Mouse (Mus musculus) heart, embryonic 14.5 days (tissue): ENCODE measurements at regions not wholly inside any gene's neighbourhood (a gene's known extent, or its start where the extent isn't known, plus 50 kb on each side); places are given as distances from the start of the nearest gene placed in this dataset.

Source experiments
- ATAC-seq: fragments of 200-750 bp; cut with Nextera tagmentation; 2 replicates; pipeline ENCODE4 v1.8.0; 2017; ENCODE audit warnings: low read depth, moderate TSS enrichment; ENCODE audit not compliant: insufficient number of reproducible peaks, insufficient read depth, low FRiP score
- H3K27ac ChIP-seq, 2 experiments: fragments of 200-500 bp in 1 of 2; fragments of 300-500 bp in 1 of 2; sonication (generic) in 1 of 2; replicated peaks in 1 of 2; 2 replicates each; pipeline ENCODE4 v1.5.1; 2012 to 2014; ENCODE audit warnings: low read depth in 2 of 2, low read length in 2 of 2, control low read depth in 1 of 2, mild to moderate bottlenecking in 1 of 2, mixed read lengths in 1 of 2; ENCODE audit not compliant: control insufficient read depth in 1 of 2, insufficient read depth in 1 of 2
- H3K27me3 ChIP-seq: fragments of 300-500 bp; sonication (generic); 2 replicates; pipeline ENCODE4 v1.6.1; 2014; ENCODE audit warnings: mild to moderate bottlenecking, low read length, control low read depth; ENCODE audit not compliant: control insufficient read depth, insufficient read depth
- H3K36me3 ChIP-seq: fragments of 300-500 bp; sonication (generic); 2 replicates; pipeline ENCODE4 v1.6.1; 2014; ENCODE audit warnings: mild to moderate bottlenecking, control low read depth, low read length, mixed read lengths; ENCODE audit not compliant: control insufficient read depth, insufficient read depth
- H3K4me1 ChIP-seq, 2 experiments: fragments of 200-500 bp in 1 of 2; fragments of 300-500 bp in 1 of 2; sonication (generic) in 1 of 2; 2 replicates each; pipeline ENCODE4 v1.6.1; 2012 to 2014; ENCODE audit warnings: low read length in 2 of 2, control low read depth in 1 of 2, mixed read lengths in 1 of 2; ENCODE audit not compliant: control insufficient read depth in 2 of 2, insufficient read depth in 2 of 2
- H3K4me2 ChIP-seq: fragments of 300-500 bp; sonication (generic); 2 replicates; pipeline ENCODE4 v1.6.1; 2014; ENCODE audit warnings: mild to moderate bottlenecking, low read length
- H3K4me3 ChIP-seq, 2 experiments: fragments of 200-500 bp in 1 of 2; fragments of 300-500 bp in 1 of 2; sonication (generic) in 1 of 2; 2 replicates each; pipeline ENCODE4 v1.5.1; 2012 to 2014; ENCODE audit warnings: low read length in 2 of 2, mild to moderate bottlenecking in 2 of 2, control low read depth in 1 of 2, low read depth in 1 of 2, moderate library complexity in 1 of 2; ENCODE audit not compliant: control insufficient read depth in 1 of 2, insufficient read depth in 1 of 2
- H3K9ac ChIP-seq: fragments of 300-500 bp; sonication (generic); 2 replicates; pipeline ENCODE4 v1.6.1; 2014; ENCODE audit warnings: mild to moderate bottlenecking, low read length
- H3K9me3 ChIP-seq: fragments of 300-500 bp; sonication (generic); 2 replicates; pipeline ENCODE4 v1.6.1; 2016; ENCODE audit warnings: low read length, control low read depth; ENCODE audit not compliant: control insufficient read depth
- WGBS: fragments of 180-500 bp; shearing (Covaris S2); extraction: QIAGEN DNeasy Blood & Tissue Kit; methylation state at CpG from one replicate; pipeline ENCODE4 v1.1.7; 2014; 5-methylcytosine and 5-hydroxymethylcytosine counted together

DNA sequence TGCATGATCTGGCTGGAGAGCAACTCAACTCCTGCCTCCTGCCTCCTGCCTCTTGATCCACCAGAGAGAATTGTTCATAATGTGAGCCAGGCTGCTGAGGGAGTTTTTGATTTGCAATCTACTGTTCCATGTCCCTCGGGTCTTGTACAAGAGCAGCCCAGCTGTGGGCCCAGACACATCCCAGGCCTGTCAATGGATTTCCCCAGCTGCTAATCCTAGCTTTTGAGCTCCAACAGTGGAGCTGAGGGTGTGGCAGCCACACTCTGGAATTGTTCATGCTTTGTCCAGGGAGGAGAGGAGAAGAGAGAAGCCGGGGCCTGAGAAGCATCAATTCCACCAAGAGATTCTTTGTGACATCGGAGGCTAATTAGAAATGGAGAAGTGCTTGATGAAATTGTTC is 587.9 kb upstream of the Clint1 start:
- Histone ChIP-seq H3K4me1 (peaks cover 0 to 4% of the 10 kb centered on the region in 2 experiments; a peak in 1 of 4 replicates), H3K9ac (no peak overlapping the region), H3K36me3 (no peaks in the 10 kb centered on the region), H3K9me3 (no peaks in the 10 kb centered on the region), H3K4me2 (no peak overlapping the region), H3K4me3 (no peak overlapping the region), H3K27ac (no peak overlapping the region), H3K27me3 (no peaks in the 10 kb centered on the region)
- WGBS: 64% methylated on average over 3 of the region's 3 CpGs
- no peak for ATAC-seq

DNA sequence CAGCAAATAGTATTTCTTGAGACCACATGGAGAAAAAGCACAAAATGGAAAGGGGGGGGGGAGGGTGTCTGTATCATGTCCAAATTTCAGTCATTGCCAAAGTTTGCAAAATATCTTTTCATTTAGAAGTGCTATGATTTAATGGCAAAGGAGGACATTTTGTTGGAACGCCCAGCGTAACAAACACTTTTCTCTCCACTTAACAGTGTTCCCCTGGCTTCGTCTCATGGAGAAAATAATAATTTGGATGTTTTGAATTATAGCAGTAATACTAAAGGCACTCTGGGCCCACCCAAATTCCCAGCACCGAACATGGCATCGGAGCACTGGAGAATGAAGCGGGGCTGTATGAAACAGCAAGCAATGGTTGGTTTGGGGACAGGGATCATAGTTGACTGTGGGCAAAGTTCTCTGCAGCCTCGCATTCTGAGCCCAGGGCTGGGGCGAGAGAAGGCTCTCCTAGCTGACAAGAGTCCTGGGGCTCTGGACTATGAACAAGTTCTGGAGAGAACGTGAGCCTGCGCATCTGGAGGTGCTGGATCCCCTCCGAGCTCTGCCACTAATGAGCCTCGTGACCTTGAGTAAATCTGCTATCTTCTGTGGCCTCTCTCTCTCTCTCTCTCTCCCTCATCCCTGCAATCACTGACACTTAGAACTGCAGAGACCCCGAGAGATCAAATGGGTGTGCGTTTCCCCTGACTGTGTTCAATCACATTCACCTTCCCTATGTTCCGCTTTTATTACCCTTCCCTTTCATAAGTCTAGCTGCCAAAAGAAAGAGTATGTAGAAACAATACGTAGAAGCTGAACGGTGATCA is 586.5 kb upstream of the Clint1 start:
- Histone ChIP-seq H3K9ac (no peak overlapping the region), H3K27ac (0 out of 4 replicates have a peak overlapping the region, but pooled peaks of 1 of the 2 experiments have one; percentile 1), H3K27me3 (no peaks in the 10 kb centered on the region), H3K4me3 (no peak overlapping the region), H3K9me3 (no peaks in the 10 kb centered on the region), H3K4me1 (peaks cover 0 to 4% of the 10 kb centered on the region in 2 experiments; a peak in 1 of 4 replicates), H3K4me2 (no peak overlapping the region), H3K36me3 (no peaks in the 10 kb centered on the region)
- ATAC-seq: no peak
- WGBS: 73% methylated on average over 17 of the region's 17 CpGs

DNA sequence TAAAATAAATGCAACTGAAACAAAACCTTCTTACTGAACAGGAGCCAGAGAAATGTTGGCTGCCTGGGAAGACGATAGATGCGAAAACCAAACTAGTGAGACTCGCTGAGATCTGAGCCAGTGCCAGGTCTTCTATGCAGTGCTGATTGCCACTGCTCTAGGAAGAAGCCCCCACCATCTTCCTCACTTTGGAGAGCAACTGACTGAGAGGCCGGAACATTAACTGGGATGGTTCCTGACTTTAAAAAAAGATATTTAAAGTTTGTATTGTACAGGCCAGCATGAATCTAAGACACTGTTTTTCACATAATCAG is 585.9 kb upstream of the Clint1 start:
- ATAC-seq: no peak
- Histone ChIP-seq H3K9me3 (no peaks in the 10 kb centered on the region), H3K4me2 (no peak overlapping the region), H3K27me3 (no peaks in the 10 kb centered on the region), H3K27ac (0 out of 4 replicates have a peak overlapping the region, but pooled peaks of 1 of the 2 experiments have one; percentile 1), H3K4me3 (no peak overlapping the region), H3K4me1 (peaks cover 0 to 4% of the 10 kb centered on the region in 2 experiments; a peak in 1 of 4 replicates), H3K36me3 (no peaks in the 10 kb centered on the region), H3K9ac (no peak overlapping the region)
- WGBS: 69% methylated on average over 4 of the region's 4 CpGs

DNA sequence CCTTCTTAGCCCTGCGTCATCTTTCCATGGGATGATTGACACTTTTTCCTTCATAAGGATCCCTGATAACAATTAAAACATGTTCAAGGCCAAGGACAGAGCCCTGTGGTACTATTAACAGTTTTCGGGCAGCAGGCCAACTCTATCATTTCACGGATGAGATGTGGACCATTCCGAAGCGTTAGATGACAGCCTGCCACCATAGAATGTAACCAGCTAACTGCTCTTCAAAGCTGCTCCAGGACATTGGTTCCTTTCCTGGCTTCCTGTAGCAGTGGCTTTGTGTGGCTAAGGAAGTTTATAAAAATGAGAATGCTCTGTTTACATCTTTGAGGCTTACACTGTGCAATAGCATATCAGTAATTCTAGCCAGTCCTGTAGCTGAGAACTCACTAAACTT is 582.6 kb upstream of the Clint1 start:
- H3K4me3 ChIP-seq: no peak overlapping the region
- no peak overlapping the region for H3K4me2 ChIP-seq
- no peak overlapping the region for H3K9ac ChIP-seq
- H3K9me3 ChIP-seq: no peaks in the 10 kb centered on the region
- H3K36me3 ChIP-seq: no peaks in the 10 kb centered on the region
- H3K27me3 ChIP-seq: no peaks in the 10 kb centered on the region
- H3K4me1 ChIP-seq: peaks cover 0 to 4% of the 10 kb centered on the region in 2 experiments; a peak in 1 of 4 replicates
- no peak overlapping the region for H3K27ac ChIP-seq
- WGBS: 28% methylated on average over 5 of the region's 5 CpGs
- ATAC-seq: no peak

DNA sequence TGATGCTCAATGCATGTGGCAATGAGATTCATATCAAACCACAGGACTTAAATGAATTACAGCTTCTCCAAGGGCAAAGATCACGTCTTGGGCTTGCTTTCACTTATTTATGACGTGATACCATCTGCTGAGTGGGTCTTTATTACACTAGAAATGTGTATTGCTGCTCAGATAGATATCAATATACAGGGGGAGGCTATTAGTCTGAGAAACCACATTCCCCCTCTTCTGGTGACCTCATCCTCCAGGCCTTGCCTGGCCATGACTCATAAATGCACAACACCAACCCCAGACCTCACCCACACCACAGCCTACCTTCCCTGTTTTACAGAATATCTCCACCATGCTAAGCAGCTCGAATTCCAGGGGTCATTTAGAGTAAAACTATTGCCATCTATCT is 580.6 kb upstream of the Clint1 start:
- H3K4me2 ChIP-seq: no peak overlapping the region
- H3K27me3 ChIP-seq: no peaks in the 10 kb centered on the region
- H3K9me3 ChIP-seq: no peaks in the 10 kb centered on the region
- 55% methylated on average over 3 of the region's 3 CpGs for WGBS
- no peak for ATAC-seq
- H3K4me1 ChIP-seq: no peaks in the 10 kb centered on the region; a peak in 1 of 4 replicates
- no peaks in the 10 kb centered on the region for H3K36me3 ChIP-seq
- no peak overlapping the region for H3K9ac ChIP-seq
- no peak overlapping the region for H3K27ac ChIP-seq
- no peak overlapping the region for H3K4me3 ChIP-seq

DNA sequence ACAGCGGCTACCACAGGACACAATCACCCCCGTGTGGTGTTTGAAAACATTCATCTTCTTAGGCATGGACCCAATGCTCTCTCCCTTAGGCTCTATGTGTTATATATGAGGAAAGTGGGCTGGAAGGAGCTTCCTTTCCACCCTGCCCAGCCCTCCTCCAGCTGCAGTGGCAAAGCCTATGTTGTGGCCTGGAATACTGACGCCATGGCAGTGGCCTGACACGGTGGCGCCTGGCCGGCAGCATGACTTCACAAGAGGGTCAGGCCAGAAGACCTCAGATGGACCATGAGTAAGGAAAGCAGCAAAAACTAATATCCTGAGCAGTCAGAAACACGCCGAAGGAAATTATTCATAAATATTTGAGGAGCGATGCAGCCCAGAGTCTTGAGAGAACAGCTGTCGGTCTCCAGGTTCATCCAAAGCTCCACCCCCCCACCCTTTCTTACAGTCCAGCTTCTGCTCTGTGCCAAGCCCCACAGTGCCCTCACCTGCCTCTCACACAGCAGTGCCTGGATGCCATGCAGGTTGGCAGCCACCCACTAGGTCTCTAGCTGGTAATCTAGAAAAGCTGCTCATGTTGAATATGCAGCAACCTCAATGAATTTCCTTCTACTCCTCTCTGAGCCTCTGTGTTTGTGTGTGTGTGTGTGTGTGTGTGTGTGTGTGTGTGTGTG is 577.3 kb upstream of the Clint1 start:
- H3K4me1 ChIP-seq: no peaks in the 10 kb centered on the region; a peak in 1 of 4 replicates
- no peak overlapping the region for H3K4me2 ChIP-seq
- no peaks in the 10 kb centered on the region for H3K27me3 ChIP-seq
- H3K9me3 ChIP-seq: no peaks in the 10 kb centered on the region
- no peak overlapping the region for H3K4me3 ChIP-seq
- 81% methylated on average over 10 of the region's 10 CpGs for WGBS
- no peak overlapping the region; a peak in 2 of 4 replicates for H3K27ac ChIP-seq
- ATAC-seq: no peak
- H3K36me3 ChIP-seq: no peaks in the 10 kb centered on the region
- no peak overlapping the region for H3K9ac ChIP-seq

DNA sequence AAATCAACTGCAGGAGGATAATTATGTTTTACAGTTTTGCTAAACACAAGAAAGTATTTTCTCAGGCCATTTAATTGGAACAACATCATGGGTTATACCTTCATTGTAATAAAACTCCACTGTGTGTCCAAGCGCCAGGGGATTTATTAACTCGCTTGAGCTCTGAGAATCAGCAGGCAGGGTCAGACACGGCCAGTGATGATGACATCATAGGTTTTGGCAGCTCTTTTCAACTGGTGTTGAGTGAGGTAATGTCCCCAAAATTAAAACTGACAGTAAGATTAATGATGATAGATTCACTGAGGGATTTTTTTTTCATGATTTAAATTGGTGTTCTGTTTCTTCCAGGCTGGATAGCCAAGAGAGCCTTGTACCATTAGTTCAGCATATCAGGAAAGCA is 576.7 kb upstream of the Clint1 start:
- Histone ChIP-seq H3K36me3 (no peaks in the 10 kb centered on the region), H3K4me2 (no peak overlapping the region), H3K4me3 (no peak overlapping the region), H3K27me3 (no peaks in the 10 kb centered on the region), H3K27ac (no peak overlapping the region), H3K9ac (no peak overlapping the region), H3K4me1 (no peaks in the 10 kb centered on the region; a peak in 1 of 4 replicates), H3K9me3 (no peaks in the 10 kb centered on the region)
- WGBS: 41% methylated on average over 3 of the region's 3 CpGs
- ATAC-seq: no peak
